Mouse (Mus musculus) naive thymus-derived CD4-positive, alpha-beta T cell, adult 2 months (primary cell): Measurements from ENCODE around the gene Hspb9.
A peak's percentile ranks its signal among the peaks of the same experiment; 100 is the strongest.

Experiments
- DNase-seq: peaks from one replicate; pipeline ENCODE4 v3.0.0-alpha.2; 2011; ENCODE audit warnings: low read depth

Hspb9 gene

GRCm38 (mm10) chr11:100759611-100760233, 46.1 kb downstream of the Hspb9 start, which contains the start of gene Kcnh4:
TSS of gene Kcnh4 (minus strand) at chr11:100759942.
- peak; percentile 89 for DNase-seq

GRCm38 (mm10) chr11:100761547-100762045, 47.9 kb downstream of the Hspb9 start:
- peak; percentile 90 for DNase-seq

- no peak for DNase-seq
Measured at GRCm38 (mm10) chr11:100762831-100763230, 49.2 kb downstream of the Hspb9 start, which contains the start of gene Hcrt. TSS of gene Hcrt (minus strand) at chr11:100762931.
